Mouse (Mus musculus) G1E-ER4 (cell line): ENCODE results near the gene Dmpk. TPM values are rescaled to one million over a fixed set of nuclear protein-coding genes. Genes with fewer than 3 reads are reported as not detected.

Experiments used
- GATA1 ChIP-seq: IDR thresholded peaks from one replicate; pipeline ENCODE4 v1.8.0; 2012; ENCODE audit warnings: low read length, inconsistent platforms
- polyA plus RNA-seq: library from polyadenylated mRNA; stranded (reverse); fragments of >175 nt; gene quantifications from 2 replicates; pipeline ENCODE4 v1.2.3, GENCODE M21; 2012

Dmpk gene
- polyA plus RNA-seq, 1 experiment: 88.9 TPM

DNA sequence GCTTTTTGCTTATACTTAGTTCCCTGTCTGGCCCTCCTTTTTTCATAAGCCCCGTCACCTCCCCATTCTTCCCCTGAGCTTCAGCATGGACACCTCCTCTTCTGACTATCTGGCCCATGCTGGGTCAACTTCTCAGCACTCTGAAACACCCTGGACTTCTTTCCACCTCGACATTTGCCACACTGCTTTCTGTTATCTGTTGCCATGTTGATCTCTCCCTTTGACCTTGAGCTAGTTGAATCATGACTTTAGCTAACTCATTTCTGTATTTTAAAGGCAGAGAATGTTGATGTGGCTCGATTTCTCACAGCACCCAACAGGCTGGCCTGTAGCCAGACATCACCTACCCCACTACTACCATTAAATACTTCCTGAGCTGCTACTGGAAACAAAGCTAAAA lies 23.8 kb downstream of the Dmpk start:
- no peak for TF ChIP-seq GATA1

DNA sequence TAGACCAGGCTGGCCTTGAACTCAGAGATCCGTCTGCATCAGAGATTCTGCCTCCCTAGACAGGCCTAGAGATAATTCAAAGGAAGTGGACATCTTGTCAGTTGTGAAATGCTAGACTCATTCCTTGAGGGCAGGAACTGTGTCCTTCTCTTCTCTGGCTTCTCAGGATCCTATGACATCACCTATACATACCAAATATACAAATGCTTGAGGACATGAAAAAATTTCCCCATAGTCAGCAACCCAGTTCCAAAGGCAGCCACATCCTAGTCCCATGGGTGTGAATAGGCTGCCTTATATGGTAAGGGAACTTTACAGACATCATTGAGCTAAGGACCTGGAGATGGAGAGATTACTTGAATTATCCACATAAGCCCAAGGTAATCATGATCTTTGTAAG lies 25.9 kb downstream of the Dmpk start:
- TF ChIP-seq GATA1: no peak

DNA sequence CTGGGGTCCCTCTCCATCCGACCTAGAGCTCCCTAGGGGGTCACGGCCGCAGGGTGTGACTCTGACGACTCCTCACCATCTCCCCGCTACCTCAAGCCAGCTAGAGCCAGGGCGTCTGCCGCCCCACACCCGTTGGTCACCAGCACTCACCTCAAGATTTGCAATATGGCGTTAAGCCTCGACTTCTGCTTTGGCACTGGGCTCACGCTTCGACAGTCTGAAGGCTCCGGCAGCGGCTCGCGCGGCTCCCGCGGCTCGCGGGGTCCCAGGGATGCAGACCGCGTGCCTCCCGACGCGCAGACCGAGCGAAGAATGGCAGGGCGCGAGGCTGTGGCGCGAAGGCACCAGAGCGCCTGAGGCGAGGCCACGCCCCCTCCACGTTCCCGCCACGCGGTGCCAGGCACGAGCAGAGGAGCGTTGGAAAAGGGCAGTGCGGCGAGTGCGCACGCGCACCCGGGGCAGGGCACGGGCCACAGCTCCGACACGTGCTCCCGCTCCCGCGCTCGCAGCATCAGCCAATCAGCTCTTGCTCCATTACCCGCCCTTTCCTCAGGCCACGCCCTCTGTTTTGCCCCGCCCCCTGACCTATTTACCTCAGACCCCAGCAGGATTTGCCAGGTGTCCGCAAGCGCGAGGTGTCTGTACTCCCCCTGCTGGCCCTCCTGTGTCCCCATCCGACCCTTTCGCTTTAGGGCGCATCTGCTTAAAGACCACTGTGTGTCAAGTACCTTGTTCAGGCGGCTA lies 34.6 kb downstream of the Dmpk start, which contains the start of gene Gm4969:
Gene Gm4969, minus strand, starts transcription at position 341 of the 744 bp plus-strand sequence.
- TF ChIP-seq GATA1: no peak

DNA sequence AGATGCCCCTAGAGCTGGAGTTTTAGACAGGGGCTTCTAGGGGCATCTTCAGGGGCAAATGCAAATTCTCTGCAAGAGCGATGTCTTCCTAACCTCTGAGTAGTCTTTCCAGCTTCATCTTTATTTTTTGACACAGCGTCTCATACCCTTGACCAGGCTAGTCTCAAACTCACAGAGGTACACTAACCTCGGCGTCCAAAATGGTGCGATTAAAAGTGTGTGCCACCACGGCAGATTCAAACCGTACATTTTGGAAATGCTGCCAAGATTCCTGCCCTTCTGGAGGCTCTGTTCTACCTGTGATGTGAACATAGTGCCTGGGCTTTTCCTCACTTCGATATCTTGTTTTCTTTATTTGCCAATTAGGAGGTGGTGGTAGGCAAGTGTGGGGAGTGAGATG lies 35.4 kb downstream of the Dmpk start:
- TF ChIP-seq GATA1: no peak

DNA sequence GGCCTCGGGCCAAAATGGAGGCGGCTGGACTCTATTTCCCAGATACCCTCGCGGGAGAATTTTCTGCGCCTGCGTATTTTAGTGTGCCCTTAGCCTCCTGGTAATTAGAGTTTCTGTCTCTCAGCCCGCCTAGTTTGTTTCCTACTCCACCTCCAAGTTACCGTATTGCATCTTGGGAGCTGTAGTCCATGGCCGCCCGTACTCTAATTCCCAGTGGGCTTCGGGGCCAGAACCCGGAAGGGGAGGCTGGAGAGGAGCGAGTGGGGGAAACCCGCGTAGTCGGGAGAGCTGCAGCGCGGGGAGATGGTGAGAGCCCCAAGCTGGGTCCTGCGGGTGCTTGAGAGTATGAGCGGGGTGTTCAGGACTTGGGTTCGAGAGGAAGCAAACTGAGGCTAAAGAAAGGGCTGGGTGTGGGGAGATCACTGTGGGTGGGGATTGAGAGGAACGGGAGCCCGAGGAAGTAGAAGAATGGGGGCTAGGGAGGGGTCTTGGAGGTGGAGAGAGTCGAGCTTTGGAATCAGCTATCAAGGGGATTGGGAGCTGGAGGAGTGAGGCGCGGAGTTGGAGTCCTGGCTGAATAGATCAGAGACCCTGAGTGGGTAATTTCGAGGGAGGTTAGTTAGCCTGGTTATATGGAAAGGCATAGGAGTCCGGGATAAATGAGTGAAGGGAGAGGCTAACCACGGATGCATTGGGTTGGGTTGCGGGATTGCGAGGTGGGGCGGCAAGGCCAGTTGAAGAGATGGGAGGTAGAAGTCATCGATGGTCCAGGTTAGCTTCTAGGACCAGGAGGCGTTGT lies 36.2 kb downstream of the Dmpk start, which contains the start of gene Fbxo46:
Gene Fbxo46, plus strand, starts transcription at position 229 of the 799 bp plus-strand sequence.
- no peak for TF ChIP-seq GATA1

DNA sequence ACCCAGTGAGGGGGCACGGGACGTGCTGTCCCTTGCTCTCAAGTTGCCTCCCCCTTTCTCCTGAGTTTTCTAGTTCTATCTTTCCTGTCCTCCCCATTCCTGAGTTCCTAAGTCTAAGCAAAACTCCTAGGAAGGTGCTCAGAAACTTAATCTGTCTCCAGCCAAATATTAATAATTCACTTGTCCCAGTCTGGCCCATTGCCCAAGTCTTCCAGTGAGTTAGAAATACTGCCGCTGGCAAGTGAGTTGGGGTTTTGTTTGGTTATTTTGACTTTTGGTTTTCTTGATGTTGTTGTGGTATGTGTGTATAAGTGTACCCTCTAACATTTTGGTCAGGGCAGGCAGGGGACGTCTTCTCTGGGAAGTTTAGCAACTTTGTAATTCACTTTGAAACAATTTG lies 38.0 kb downstream of the Dmpk start:
- TF ChIP-seq GATA1: no peak

DNA sequence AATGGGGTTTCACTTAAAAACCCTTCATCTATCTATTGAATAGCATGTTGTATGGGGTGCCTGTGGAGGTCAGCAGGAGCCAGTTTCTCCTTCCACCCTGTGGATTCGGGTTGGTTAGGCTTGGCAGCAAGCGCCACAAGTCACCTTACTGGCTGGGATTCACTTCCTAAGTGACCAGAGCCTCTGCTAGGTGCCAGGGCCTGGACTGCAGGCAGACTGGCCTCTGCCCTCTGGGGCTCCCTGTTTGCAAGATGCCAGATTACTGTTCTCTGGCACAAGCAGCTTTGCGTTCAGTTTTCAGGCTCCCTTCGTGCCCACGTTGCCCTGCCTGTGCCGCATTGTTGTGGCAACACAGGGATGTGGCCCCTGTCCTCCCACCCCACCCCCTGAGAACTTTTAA lies 41.1 kb downstream of the Dmpk start:
- TF ChIP-seq GATA1: no peak

DNA sequence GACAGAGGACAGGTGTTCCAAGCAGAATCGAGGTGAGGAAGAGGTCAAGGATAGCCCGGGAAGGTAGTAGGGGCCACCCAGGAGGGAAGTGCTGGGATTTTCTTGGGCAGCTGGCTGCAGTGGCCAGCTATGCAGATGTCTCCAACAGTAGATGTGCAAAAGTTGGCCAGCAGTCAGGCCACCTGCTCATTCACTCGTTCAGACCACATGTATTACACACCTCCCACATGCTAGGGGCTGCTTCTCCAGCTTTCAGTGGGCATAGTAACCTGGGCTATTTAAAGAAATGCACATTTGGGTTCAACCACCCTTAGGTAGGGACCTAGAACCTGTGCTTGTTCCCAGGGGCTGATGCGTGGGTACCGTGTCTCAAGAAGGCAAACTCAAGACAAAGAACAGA lies 44.1 kb downstream of the Dmpk start:
- no peak for TF ChIP-seq GATA1

DNA sequence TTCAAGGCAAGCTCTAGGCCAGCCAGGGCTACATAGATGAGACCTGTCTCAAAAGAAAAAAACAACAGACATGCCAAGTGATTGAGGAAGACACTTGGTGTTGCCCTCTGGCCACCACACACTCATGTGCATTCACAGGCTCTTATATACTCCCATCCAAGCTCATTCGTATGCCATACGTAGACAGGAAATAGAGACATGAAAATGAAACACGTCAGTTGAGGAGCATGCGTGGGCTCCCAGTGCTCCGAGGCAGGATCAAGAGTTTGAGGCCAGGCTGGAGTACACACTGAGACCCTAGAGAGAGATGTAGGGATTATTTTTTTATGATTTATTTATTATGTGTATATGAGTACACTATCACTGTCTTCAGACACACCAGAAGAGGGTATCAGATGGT lies 45.7 kb downstream of the Dmpk start:
- TF ChIP-seq GATA1: no peak

DNA sequence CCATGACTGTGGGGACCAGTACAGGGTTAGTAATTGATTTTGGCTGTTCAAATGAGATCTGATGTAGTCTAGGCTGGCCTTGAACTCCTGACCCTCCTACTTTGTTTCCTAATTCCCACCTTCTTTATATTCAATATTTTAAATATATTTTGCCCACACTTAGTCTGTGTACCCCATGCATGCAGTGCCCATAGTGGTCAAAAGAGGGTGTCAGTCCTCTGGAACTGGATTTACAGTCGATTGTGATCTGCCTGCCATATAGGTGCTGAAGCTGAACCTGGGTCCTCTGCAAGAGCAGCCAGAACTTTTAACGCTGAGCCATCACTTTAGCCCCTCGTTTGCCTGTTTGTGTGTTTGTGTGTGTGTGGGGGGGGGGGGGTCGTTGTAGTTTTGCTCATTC lies 47.0 kb downstream of the Dmpk start:
- no peak for TF ChIP-seq GATA1

DNA sequence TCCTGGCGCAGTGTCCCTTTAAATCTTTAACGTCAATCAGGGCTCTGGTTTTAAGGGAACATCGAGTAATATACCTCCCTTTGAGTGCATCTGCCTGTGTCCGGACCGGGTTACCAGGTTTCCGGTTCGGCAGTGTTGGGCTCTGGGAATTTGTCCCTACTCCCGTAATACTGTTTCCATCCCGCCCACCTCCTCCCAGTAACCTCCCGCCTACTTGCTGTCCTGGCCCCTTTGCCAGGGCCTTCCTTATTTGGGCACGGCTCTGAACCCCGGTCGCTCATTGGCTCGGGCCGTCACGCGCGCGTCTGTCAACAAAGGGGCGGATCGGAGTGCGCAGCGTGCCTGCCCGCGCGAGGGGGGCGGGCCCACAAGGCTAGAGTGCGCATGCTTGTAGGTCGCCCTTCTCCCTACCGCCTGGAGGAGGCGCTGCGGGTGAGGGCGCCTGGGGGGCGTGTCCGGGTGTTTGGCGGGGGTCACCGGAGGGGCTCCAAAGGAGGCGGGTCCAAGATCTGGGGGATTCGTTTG lies 47.7 kb downstream of the Dmpk start:
- TF ChIP-seq GATA1: no peak

DNA sequence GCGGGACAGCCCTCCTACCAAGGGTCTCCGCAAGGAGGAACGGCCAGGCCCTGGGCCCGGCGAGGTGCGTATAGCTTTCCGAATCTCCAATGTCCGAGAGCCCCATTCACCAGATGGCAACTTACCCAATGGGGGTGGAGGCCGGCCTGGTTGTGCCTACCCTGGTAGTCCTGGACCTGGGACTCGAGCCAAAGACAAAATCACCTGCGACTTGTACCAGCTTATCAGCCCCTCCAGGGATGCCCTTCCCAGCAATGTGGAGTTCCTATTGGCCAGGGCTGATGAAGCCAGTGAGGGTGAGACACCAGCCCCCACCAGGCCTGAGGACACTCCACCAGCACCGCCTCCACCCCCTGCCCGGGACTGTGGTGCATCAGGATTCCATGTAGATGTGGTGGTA lies 52.5 kb downstream of the Dmpk start:
- no peak for TF ChIP-seq GATA1

DNA sequence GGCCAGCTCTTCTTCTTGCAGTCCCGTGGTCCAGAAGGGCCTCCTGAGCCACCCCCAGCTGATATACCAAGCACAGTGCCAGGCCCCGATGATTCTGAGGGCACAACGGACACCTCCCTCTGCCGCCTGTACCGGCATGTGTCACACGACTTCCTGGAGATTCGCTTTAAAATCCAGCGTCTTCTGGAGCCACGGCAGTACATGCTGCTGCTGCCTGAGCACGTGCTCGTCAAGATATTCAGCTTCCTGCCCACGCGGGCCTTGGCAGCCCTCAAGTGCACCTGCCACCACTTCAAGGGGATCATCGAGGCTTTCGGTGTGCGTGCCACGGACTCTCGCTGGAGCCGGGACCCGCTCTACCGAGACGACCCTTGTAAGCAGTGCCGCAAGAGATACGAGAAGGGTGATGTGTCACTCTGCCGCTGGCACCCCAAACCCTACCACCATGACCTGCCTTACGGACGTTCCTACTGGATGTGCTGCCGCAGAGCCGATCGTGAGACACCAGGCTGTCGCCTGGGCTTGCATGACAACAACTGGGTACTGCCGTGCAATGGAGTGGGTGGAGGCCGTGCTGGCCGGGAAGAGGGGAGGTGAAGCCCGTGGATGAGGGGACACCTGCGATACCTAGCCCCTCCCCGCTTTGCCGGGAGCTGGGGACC lies 53.2 kb downstream of the Dmpk start:
- no peak for TF ChIP-seq GATA1

DNA sequence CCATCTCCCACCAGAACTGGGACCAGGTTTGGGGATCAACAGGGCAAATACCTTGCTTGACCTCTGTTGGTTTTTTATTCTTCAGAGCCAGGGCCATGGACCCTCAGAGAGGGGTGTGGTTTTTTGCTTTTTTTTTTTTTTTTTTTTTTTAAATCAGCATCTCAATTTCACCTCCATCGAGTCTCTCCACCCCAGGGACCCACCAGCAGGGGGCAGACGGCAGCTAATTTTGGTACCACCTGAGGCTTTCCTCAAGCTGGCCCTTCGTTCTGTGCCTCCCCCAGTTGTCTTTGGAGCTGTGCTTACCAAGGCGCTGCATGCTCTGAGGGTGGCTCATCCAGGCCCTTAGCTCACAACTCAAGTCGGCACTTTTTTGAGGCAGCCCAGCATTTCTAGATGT lies 53.7 kb downstream of the Dmpk start:
- TF ChIP-seq GATA1: no peak

Other genes with a start within 250 kb of the Dmpk start
- gene Mill2, start 243.9 kb upstream of the Dmpk start, polyA plus RNA-seq: not detected in 2 replicates
- not detected in 2 replicates for gene Pglyrp1, start 212.5 kb upstream of the Dmpk start, polyA plus RNA-seq
- gene Ccdc61, start 173.4 kb upstream of the Dmpk start, polyA plus RNA-seq: 81.8 and 103 TPM in 2 replicates
- gene Nova2, start 158.0 kb upstream of the Dmpk start, polyA plus RNA-seq: not detected in 2 replicates
- gene Nanos2, start 96.4 kb upstream of the Dmpk start, polyA plus RNA-seq: not detected in 2 replicates
- gene Mypop, start 92.6 kb upstream of the Dmpk start, polyA plus RNA-seq: 32.1 and 38.6 TPM in 2 replicates
- gene Irf2bp1, start 79.8 kb upstream of the Dmpk start, polyA plus RNA-seq: 175 and 217 TPM in 2 replicates
- gene Foxa3, start 60.3 kb upstream of the Dmpk start, polyA plus RNA-seq: 0.04 TPM in 1 of 2 replicates, not detected in the other
- gene Sympk, start 59.5 kb upstream of the Dmpk start, polyA plus RNA-seq: 336 and 348 TPM in 2 replicates
- 0.04 and 0.06 TPM in 2 replicates for gene Rsph6a, start 29.2 kb upstream of the Dmpk start, polyA plus RNA-seq
- gene Dmwd, start 7.6 kb upstream of the Dmpk start, polyA plus RNA-seq: 170 and 197 TPM in 2 replicates
- 20.3 and 21.4 TPM in 2 replicates for gene Six5, start 10.7 kb downstream of the Dmpk start, polyA plus RNA-seq
- gene Gm4969, start 34.5 kb downstream of the Dmpk start, polyA plus RNA-seq: not detected in 2 replicates
- 26.5 and 28.7 TPM in 2 replicates for gene Fbxo46, start 36.0 kb downstream of the Dmpk start, polyA plus RNA-seq
- 11.6 and 11.8 TPM in 2 replicates for gene Qpctl, start 65.4 kb downstream of the Dmpk start, polyA plus RNA-seq
- gene Snrpd2, start 65.9 kb downstream of the Dmpk start, polyA plus RNA-seq: 80.6 and 135 TPM in 2 replicates
- gene Gipr, start 82.3 kb downstream of the Dmpk start, polyA plus RNA-seq: 2.0 and 3.0 TPM in 2 replicates
- gene Eml2, start 92.6 kb downstream of the Dmpk start, polyA plus RNA-seq: 26.9 and 30.2 TPM in 2 replicates
- gene Gpr4, start 128.7 kb downstream of the Dmpk start, polyA plus RNA-seq: 0.11 and 0.17 TPM in 2 replicates
- 15.7 and 17.2 TPM in 2 replicates for gene Opa3, start 144.5 kb downstream of the Dmpk start, polyA plus RNA-seq
- 588 and 783 TPM in 2 replicates for gene Vasp, start 188.0 kb downstream of the Dmpk start, polyA plus RNA-seq
- gene Ppm1n, start 196.2 kb downstream of the Dmpk start, polyA plus RNA-seq: not detected in 2 replicates
- 0.65 and 0.72 TPM in 2 replicates for gene Rtn2, start 198.8 kb downstream of the Dmpk start, polyA plus RNA-seq
- gene Fosb, start 226.2 kb downstream of the Dmpk start, polyA plus RNA-seq: 0.52 and 0.54 TPM in 2 replicates